Mouse (Mus musculus) spleen, postnatal 14 days (tissue): ENCODE results near the gene Slc6a6.

Experiments
- DNase-seq, 2 experiments: peaks; one replicate each; pipeline ENCODE4 v3.0.0; 2021 to 2022; ENCODE audit warnings: low spot score in 2 of 2

Slc6a6 gene

GRCm38 (mm10) chr6:91720588-91721214, 36.8 kb downstream of the Slc6a6 start:
- DNase-seq = no peak

GRCm38 (mm10) chr6:91721215-91721701, 37.4 kb downstream of the Slc6a6 start:
- no peak for DNase-seq

- no peak for DNase-seq
Measured at GRCm38 (mm10) chr6:91727361-91727760, 43.5 kb downstream of the Slc6a6 start.

GRCm38 (mm10) chr6:91728939-91729619, 45.2 kb downstream of the Slc6a6 start:
- DNase-seq = no peak

- no peak for DNase-seq
Measured at GRCm38 (mm10) chr6:91729677-91730127, 45.8 kb downstream of the Slc6a6 start.

- no peak for DNase-seq
Measured at GRCm38 (mm10) chr6:91732138-91732537, 48.3 kb downstream of the Slc6a6 start.

GRCm38 (mm10) chr6:91736471-91736870, 52.6 kb downstream of the Slc6a6 start:
- DNase-seq = no peak

- DNase-seq = no peak
Measured at GRCm38 (mm10) chr6:91737451-91737850, 53.6 kb downstream of the Slc6a6 start.

GRCm38 (mm10) chr6:91738058-91738457, 54.2 kb downstream of the Slc6a6 start:
- DNase-seq = no peak

- DNase-seq = peak; percentile 19 to 47
Measured at GRCm38 (mm10) chr6:91741046-91741445, 57.2 kb downstream of the Slc6a6 start.

GRCm38 (mm10) chr6:91742466-91742865, 58.6 kb downstream of the Slc6a6 start:
- DNase-seq = no peak

GRCm38 (mm10) chr6:91742995-91743394, 59.1 kb downstream of the Slc6a6 start:
- DNase-seq = no peak

GRCm38 (mm10) chr6:91743886-91744285, 60.0 kb downstream of the Slc6a6 start:
- DNase-seq = no peak

- DNase-seq = no peak
Measured at GRCm38 (mm10) chr6:91745246-91745645, 61.4 kb downstream of the Slc6a6 start.

- no peak for DNase-seq
Measured at GRCm38 (mm10) chr6:91745947-91746582, 62.2 kb downstream of the Slc6a6 start.

GRCm38 (mm10) chr6:91746776-91747175, 62.9 kb downstream of the Slc6a6 start:
- no peak for DNase-seq

- no peak for DNase-seq
Measured at GRCm38 (mm10) chr6:91750976-91751375, 67.1 kb downstream of the Slc6a6 start.

GRCm38 (mm10) chr6:91752884-91753283, 69.0 kb downstream of the Slc6a6 start:
- DNase-seq = no peak

GRCm38 (mm10) chr6:91754098-91754497, 70.2 kb downstream of the Slc6a6 start:
- DNase-seq = no peak

- DNase-seq = no peak
Measured at GRCm38 (mm10) chr6:91754845-91755244, 71.0 kb downstream of the Slc6a6 start.

- DNase-seq = no peak
Measured at GRCm38 (mm10) chr6:91762051-91762742, 78.3 kb downstream of the Slc6a6 start.

- no peak for DNase-seq
Measured at GRCm38 (mm10) chr6:91767550-91767949, 83.7 kb downstream of the Slc6a6 start.
